Mouse (Mus musculus) MEL-GATA-1-ER (cell line): ENCODE results near the gene Gm9803.
"Not testable (repeated sequence)": the region's sequence is repeated elsewhere in the genome, so short reads cannot be mapped to it uniquely, and the experiment has no call there.

ENCODE experiments used
- DNase-seq: peaks from one replicate; pipeline ENCODE4 v3.0.0-alpha.2; 2012; ENCODE audit warnings: low read depth; ENCODE audit errors: extremely low read depth

Gene Gm9803

DNA sequence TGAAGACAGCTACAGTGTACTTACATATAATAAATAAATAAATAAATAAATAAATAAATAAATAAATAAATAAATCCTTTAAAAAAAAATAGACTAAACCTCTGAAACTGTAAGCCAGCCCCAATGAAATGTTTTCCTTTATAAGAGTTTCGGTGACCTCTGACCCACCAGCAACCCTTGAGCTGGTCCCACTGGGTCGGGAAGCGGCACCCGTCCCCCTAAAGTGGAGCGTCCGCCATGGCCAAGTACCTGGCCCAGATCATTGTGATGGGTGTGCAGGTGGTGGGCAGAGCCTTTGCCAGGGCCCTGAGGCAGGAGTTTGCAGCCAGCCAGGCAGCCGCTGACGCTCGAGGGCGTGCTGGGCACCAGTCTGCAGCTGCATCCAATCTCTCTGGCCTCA, at the start of gene Gm9803:
Gm9803 (plus strand) TSS at position 154 of the 400 bp plus-strand sequence.
- DNase-seq, result not testable (repeated sequence)

- DNase-seq, result peak; percentile 51
Observed at GRCm38 (mm10) chr10:43475376-43475775, 48.5 kb upstream of the Gm9803 start.

- no peak for DNase-seq
Observed at GRCm38 (mm10) chr10:43477459-43477858, 46.4 kb upstream of the Gm9803 start.

DNA sequence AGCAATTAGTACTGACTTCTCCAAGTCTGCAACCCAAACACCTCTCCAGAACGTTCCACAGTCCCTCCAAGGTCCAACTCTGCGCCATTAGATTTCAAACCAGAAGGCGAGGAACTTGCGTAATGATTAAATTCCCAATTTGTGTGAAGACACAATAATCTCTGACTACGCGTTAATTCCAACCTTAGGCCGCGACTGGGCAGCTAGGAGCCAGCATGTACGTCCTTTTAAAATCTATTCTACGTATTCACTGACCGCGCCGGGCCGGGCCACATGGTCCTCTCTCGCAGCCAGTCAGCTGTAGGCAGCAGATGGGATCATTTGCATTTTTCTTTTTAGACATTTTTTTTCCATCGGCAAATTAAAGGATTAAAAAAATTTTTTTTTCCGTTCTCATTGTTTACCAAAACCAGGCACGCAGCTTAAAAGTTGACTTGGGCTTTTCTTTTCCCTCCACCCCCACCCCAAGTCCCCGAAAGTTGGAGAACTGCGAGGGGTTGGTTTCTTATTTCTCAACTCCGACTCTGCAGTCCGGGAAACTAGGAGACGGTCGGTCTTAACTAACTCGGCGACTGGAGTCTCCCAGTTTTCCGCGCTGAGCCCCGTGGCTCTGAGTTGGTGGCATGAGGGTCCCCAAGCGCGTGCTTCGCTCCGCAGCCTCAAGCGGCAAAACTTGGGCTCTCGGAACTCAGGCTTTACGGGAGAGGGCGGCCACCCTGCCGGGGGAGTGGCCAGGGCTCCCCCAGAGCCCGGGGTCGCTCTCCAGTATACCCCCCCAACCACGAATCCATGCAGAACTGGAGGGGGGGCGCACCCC, 45.8 kb upstream of the Gm9803 start:
- peak; percentile 63 for DNase-seq

DNA sequence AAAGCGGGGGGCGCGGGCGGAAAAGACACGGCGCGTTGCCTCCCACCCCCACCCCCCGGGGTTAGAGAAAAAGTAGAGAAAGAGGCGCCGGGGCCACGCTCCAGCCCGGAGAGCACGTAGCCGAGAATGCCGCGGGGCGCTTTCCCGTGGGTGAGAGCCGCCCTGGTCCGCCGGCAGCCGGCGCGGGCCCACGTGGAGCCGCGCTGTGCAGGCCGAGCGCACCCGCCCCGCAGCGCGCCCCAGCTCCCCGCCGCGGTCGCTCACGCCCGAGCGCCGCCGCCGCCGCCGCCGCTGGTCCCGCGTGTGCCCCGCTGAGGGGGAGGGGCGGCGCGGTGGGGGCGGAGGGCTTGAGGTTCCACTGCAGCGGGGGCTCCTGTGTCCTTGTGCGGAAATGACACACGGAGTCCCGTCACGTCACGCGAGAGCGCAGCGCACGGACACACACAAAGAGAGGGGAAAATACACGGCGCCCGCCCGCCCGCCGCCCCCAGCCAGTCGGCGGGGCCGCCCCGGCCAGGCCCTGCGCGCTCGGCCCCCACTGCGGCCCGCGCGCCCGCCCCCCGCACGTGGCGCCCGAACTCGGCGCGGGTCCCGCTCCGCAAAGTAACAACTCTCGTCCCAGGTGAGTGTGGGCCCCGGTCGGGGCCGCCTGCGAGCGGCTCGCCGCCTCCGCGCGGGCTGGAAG, 45.0 kb upstream of the Gm9803 start, which contains the start of gene Bend3:
Bend3 (plus strand) TSS at position 81 of the 685 bp plus-strand sequence.
- DNase-seq, result no peak

DNA sequence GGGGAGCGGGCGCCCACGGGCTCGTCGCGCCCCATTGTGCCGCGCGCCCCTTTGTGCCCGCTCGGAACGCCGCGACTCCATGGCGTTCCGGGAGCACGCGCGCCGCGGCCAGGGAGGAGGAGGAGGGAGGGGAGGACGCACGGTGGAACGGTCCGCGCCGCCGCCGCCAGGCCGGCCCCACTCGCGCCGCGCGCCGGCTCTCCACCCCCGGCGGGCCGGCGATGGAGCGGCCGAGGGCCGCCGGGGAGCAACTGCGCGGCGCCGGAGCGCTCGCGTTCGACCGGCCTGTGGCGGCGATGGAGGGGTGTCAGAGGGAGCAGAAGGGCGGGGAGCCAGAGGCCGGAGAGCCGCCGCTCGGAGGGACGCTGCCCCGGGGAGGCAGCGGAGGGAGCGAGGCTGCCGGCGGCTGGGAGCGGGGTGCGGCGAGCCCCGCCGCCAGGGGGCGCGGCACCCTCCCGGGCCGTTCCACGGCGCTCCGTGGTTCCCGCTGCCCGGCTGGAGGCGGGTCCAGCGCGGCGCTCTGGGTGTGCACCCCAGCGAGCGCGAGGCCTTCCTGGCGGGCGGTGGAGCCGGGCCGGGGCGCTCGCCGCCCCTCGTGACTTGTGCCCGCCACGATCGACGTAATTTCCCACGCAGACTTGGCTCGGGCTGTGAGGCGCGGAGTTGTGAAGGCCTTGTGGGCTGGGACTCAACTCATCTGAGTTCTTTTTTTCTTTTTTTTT, 44.3 kb upstream of the Gm9803 start:
- DNase-seq, result no peak

- DNase-seq, result no peak
Observed at GRCm38 (mm10) chr10:43480227-43480849, 43.5 kb upstream of the Gm9803 start.

DNA sequence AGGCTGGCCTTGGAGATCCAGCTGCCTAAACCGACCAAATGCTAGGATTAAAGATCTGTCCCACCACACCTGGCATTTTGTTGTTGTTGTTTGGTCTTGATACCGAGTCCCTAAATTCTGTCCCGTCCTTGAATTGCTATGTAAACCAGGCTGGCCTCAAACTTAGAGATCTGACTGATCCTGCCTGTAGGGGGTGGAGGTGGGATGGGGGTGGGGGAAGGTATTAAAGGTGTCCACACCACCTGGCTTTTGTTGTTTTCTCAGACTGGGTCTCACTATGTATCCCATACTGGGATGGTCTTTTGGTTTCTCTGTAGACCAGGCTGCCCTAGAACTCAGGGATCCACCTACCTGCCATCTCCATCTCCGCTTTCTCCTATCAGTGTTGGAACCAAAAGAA, 42.7 kb upstream of the Gm9803 start:
- no peak for DNase-seq

DNA sequence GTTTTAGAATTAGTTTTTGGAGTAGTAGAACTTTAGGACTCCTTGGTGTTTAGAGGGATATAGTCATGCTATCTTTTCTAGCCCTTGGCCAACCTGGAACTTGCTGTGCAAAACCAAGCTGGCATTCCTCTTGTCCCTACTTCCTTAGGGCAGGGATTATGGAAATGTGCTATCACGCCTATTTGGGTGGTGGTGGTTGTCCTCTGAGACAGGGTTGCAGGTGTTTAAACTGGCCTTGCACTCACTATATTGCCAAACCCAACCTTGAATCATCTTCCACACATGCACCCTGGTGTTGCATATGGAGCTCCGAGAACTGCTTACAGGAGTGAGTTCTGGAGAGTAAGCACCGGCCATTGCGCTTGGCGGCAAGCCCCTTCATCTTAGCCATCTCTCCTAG, 41.9 kb upstream of the Gm9803 start:
- DNase-seq, result no peak

GRCm38 (mm10) chr10:43483426-43483995, 40.4 kb upstream of the Gm9803 start:
- no peak for DNase-seq

DNA sequence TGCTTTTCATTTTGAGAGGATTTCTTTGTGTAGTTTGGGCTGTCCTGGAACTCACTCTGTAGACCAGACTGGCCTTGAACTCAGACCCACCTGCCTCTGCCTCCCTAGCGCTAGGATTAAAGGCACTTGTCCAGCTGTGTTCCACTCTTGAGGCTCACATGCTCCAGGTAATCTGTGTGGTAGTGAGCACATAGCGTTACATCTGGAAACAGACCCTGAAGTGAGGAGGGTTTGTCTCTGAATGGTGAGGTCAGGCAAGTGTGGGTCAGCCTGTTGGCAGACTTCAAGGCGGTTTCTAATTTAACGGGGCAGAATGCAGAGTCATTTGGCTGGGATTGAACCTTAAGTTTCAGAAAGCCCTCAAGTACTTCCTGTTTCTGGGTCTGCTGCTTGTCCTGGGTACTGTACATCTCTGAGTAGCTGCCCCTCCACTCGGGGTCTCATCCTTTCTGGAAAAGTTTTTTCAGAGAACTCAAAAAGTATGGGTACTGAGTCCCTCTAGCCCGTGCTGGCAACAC, 38.1 kb upstream of the Gm9803 start:
- DNase-seq, result no peak

- DNase-seq, result no peak
Observed at GRCm38 (mm10) chr10:43487441-43488010, 36.4 kb upstream of the Gm9803 start.

DNA sequence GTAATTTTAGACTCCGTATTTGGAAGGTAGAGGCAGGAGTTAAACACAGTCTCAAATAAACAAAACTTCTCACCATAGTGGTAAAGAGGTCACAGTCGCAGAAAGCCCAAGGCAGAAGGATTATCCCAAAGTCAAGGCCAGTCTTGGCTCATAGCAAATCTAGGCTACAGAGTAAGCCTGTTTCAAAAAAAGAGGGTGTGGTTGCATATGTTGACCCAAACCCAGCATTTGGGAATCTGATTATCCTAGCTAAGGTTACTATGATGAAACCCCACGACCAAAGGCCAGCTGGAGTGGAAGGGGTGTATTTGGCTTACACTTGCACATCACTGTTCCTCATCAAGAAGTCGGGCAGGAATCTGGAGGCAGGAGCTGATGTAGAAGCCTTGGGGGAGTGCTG, 35.6 kb upstream of the Gm9803 start:
- no peak for DNase-seq

- no peak for DNase-seq
Observed at GRCm38 (mm10) chr10:43489139-43489538, 34.7 kb upstream of the Gm9803 start.

GRCm38 (mm10) chr10:43489550-43489949, 34.3 kb upstream of the Gm9803 start:
- DNase-seq, result no peak

DNA sequence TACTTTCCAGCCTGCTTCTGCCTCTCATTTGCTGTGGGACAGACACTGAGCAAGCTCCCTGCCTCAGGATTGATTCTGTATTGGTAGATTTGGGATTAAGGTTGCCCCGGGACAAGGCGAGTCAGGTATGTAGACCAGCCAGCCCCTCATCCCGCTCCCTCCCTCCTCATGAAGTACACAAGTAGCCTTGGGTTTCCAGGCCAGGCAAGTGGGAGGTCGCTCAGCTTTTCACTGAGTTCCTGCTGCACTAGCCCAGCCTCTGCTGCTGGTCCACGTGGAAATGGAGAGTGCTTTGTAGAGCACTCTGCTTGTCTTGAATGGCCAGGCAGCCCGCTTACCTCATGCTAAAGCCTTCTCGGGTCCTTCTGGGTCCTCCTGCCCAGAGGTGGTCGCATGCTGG, 33.9 kb upstream of the Gm9803 start:
- DNase-seq, result no peak

GRCm38 (mm10) chr10:43490846-43491245, 33.0 kb upstream of the Gm9803 start:
- DNase-seq, result no peak

DNA sequence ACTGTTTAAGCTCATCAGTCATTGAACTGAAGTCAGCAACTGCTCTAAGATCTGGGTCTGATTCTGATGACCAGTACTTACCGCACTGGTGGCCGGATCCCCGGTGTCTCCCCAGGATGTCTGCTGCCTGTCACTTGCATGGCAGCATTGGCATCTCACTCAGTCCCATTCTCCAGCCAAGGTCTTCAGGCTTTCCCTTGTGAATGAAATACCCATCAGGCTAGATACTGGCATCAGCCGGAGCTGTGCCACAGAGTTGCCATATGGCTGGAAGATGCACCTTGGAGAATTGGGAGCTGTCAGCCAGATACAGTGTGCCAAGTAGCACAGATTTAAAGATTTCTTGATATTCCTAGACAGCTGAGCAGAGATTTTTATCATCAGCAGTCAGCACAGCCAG, 21.3 kb upstream of the Gm9803 start:
- DNase-seq, result no peak

- peak; percentile 44 for DNase-seq
Observed at GRCm38 (mm10) chr10:43504291-43504690, 19.6 kb upstream of the Gm9803 start.

DNA sequence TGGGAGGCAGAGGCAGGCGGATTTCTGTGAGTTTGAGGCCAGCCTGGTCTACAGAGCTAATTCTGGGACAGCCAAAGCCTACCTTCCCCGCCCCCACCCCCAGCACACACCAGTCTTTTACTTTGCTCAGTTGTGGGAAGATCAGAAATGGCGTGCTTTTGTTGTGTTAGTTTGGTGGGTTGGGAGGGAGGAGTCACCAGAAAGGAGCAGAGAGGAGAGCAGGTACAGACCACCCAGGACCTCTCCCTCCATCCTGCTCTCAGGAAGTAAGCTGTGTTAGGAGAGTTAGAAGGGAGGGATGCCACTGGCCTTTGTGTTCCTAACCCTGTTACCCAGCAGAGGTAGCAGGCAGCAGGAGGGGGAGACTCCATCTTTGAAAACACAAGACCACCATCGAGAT, 16.8 kb upstream of the Gm9803 start:
- DNase-seq, result no peak

GRCm38 (mm10) chr10:43509228-43509627, 14.7 kb upstream of the Gm9803 start:
- DNase-seq, result no peak
